Mouse (Mus musculus) myocyte (in vitro differentiated cells): Measurements from ENCODE around the gene B4galt3. TPM values are rescaled to one million over a fixed set of nuclear protein-coding genes. Genes with fewer than 3 reads are reported as not detected.

Source experiments
- H3K27me3 ChIP-seq: one replicate; pipeline ENCODE4 v1.6.1; 2011; ENCODE audit not compliant: control insufficient read depth, insufficient read depth, insufficient read length
- H3K36me3 ChIP-seq: one replicate; pipeline ENCODE4 v1.6.1; 2011; ENCODE audit not compliant: control insufficient read depth, insufficient read depth
- H3K4me2 ChIP-seq: one replicate; pipeline ENCODE4 v1.6.1; 2011; ENCODE audit warnings: low read depth, control low read depth
- H3K4me3 ChIP-seq: one replicate; pipeline ENCODE4 v1.5.1; 2011; ENCODE audit warnings: mild to moderate bottlenecking, control low read depth, moderate library complexity
- H3K79me2 ChIP-seq: one replicate; pipeline ENCODE4 v1.6.1; 2011; ENCODE audit not compliant: control insufficient read depth, insufficient read depth
- H3ac ChIP-seq: one replicate; pipeline ENCODE4 v1.6.1; 2011; ENCODE audit not compliant: control insufficient read depth, insufficient read length
- CEBPB ChIP-seq: IDR thresholded peaks from 2 replicates; pipeline ENCODE4 v1.6.1; 2011; ENCODE audit warnings: mild to moderate bottlenecking, moderate library complexity; ENCODE audit not compliant: poor library complexity, insufficient read depth, severe bottlenecking
- E2F4 ChIP-seq: IDR thresholded peaks from one replicate; pipeline ENCODE4 v1.6.1; 2011; ENCODE audit warnings: mild to moderate bottlenecking, control low read depth, moderate library complexity; ENCODE audit not compliant: insufficient read depth
- MAX ChIP-seq: IDR thresholded peaks from one replicate; pipeline ENCODE4 v1.6.1; 2011; ENCODE audit warnings: low read depth, mild to moderate bottlenecking, control low read depth
- MYOD1 ChIP-seq, 3 experiments: IDR thresholded peaks; one replicate each; pipeline ENCODE4 v1.6.1; 2011; ENCODE audit warnings: control low read depth in 2 of 3, low read depth in 2 of 3, mild to moderate bottlenecking in 2 of 3, moderate library complexity in 1 of 3; ENCODE audit not compliant: insufficient read length in 2 of 3, control insufficient read depth in 1 of 3
- MYOG ChIP-seq, 3 experiments: IDR thresholded peaks; one replicate each; pipeline ENCODE4 v1.6.1; 2011; ENCODE audit warnings: control low read depth in 2 of 3, low read depth in 2 of 3, mild to moderate bottlenecking in 2 of 3; ENCODE audit not compliant: insufficient read length in 2 of 3, control insufficient read depth in 1 of 3, insufficient read depth in 1 of 3
- POLR2A ChIP-seq: IDR thresholded peaks from one replicate; pipeline ENCODE4 v1.6.1; 2011; ENCODE audit warnings: low read depth, mild to moderate bottlenecking, control low read depth, moderate library complexity; ENCODE audit not compliant: insufficient read length
- POLR2AphosphoS2 ChIP-seq: IDR thresholded peaks from one replicate; pipeline ENCODE4 v1.6.1; 2011; ENCODE audit warnings: low read depth, control low read depth; ENCODE audit not compliant: insufficient read length
- REST ChIP-seq: IDR thresholded peaks from one replicate; pipeline ENCODE4 v1.6.1; 2011; ENCODE audit warnings: mild to moderate bottlenecking, control low read depth, moderate library complexity; ENCODE audit not compliant: insufficient read depth, insufficient read length
- SRF ChIP-seq: IDR thresholded peaks from one replicate; pipeline ENCODE4 v1.6.1; 2011; ENCODE audit warnings: low read depth; ENCODE audit not compliant: control insufficient read depth, insufficient read length
- TCF12 ChIP-seq: IDR thresholded peaks from one replicate; pipeline ENCODE4 v1.6.1; 2011; ENCODE audit warnings: mild to moderate bottlenecking, control low read depth; ENCODE audit not compliant: poor library complexity, insufficient read depth, severe bottlenecking
- TCF3 ChIP-seq: IDR thresholded peaks from one replicate; pipeline ENCODE4 v1.6.1; 2011; ENCODE audit warnings: low read depth, control low read depth; ENCODE audit not compliant: insufficient read length
- USF1 ChIP-seq: IDR thresholded peaks from one replicate; pipeline ENCODE4 v1.6.1; 2011; ENCODE audit warnings: low read depth, mild to moderate bottlenecking, control low read depth, moderate library complexity
- polyA plus RNA-seq: library from polyadenylated mRNA; unstranded; fragments of >200 nt; fragmentation: generic; extraction: Trizol; gene quantifications from one replicate; pipeline ENCODE4 v1.2.1, GENCODE M21; 2012; ENCODE audit warnings: missing spikeins

Gene B4galt3
- polyA plus RNA-seq, 1 experiment = 19.3 TPM

GRCm38 (mm10) chr1:171250680-171251593 lies 19.2 kb upstream of the B4galt3 start, which contains the start of gene Ndufs2:
Gene Ndufs2, minus strand, starts transcription at chr1:171251388.
- peak within 1 kb of the TSS; percentile 78 for H3K4me2 ChIP-seq
- H3K4me3 ChIP-seq = peak within 1 kb of the TSS; percentile 51
- TF ChIP-seq POLR2A (peak; percentile 44), MYOG (IDR thresholded peaks at IDR 0.05; ENCODE audit: control insufficient read depth in 1 of 3, insufficient read depth in 1 of 3, insufficient read length in 2 of 3, low read depth in 2 of 3) (peak in 1 of 3 experiments; percentile 37), TCF3 (no peak), SRF (no peak), REST (no peak)
- H3K27me3 ChIP-seq = no peaks in the 10 kb centered on the region
- peaks cover 10% of the 10 kb centered on the region for H3K79me2 ChIP-seq
- H3K36me3 ChIP-seq = no peaks in the 10 kb centered on the region
- H3ac ChIP-seq = no peak within 1 kb of the TSS

DNA sequence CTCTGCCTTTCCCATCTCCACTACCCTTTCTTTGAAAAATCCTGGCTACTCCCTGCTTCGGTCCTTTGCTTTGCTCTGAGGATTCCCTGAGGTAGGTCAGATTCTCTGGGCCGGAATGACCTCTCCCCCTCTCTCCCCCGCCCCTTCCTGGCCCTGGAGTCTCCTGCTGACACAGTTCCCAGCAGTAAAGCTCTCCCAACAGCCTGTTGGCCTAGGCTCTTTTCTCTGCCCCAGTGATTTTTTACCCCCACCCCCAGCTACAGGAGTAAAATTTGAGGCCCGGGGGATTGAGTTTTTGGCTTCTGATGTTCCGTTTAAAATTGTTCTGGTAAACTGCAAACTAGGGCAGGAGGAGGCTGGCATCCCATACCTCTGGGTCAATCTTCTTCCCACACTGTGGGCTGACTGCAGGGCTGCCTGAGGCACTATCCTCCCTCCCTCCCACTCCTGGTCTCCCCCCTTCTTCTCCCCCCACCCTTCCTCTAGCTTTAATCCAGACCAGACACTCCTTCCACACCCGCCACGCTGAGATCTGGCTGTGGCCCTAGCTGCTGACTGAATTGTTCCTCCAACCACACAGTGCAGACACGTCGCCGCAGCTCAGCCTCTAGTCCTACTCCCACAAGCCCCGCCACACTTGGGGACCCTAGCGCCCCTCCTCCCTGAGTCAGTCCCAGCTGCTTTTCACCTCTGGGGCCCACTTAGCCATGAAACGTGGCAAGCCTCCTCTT lies 18.4 kb upstream of the B4galt3 start:
- Histone ChIP-seq H3K4me2 (peak overlapping the region; percentile 78), H3K79me2 (peaks cover 2% of the 10 kb centered on the region), H3K4me3 (peak overlapping the region; percentile 51), H3ac (no peak overlapping the region), H3K27me3 (no peaks in the 10 kb centered on the region), H3K36me3 (no peaks in the 10 kb centered on the region)
- TF ChIP-seq TCF12 (no peak), USF1 (no peak), CEBPB (no peak), E2F4 (no peak), MYOD1 (IDR thresholded peaks at IDR 0.05; ENCODE audit: control insufficient read depth in 1 of 3, insufficient read length in 2 of 3, low read depth in 2 of 3) (peak in 1 of 3 experiments; percentile 12), POLR2AphosphoS2 (peak; percentile 49), POLR2A (peak; percentile 60), MAX (no peak), REST (no peak), MYOG (IDR thresholded peaks at IDR 0.05; ENCODE audit: control insufficient read depth in 1 of 3, insufficient read depth in 1 of 3, insufficient read length in 2 of 3, low read depth in 2 of 3) (peak in 1 of 3 experiments; percentile 34), TCF3 (no peak), SRF (no peak)

GRCm38 (mm10) chr1:171252415-171252814 lies 17.7 kb upstream of the B4galt3 start:
- H3ac ChIP-seq = no peak overlapping the region
- no peaks in the 10 kb centered on the region for H3K36me3 ChIP-seq
- H3K4me2 ChIP-seq = peak overlapping the region; percentile 78
- no peak for TF ChIP-seq TCF3
- no peak for TF ChIP-seq REST
- TF ChIP-seq E2F4 = no peak
- TF ChIP-seq MYOG (IDR thresholded peaks at IDR 0.05; ENCODE audit: control insufficient read depth in 1 of 3, insufficient read depth in 1 of 3, insufficient read length in 2 of 3, low read depth in 2 of 3) = no peak
- no peak for TF ChIP-seq SRF
- no peak for TF ChIP-seq POLR2AphosphoS2
- TF ChIP-seq MYOD1 (IDR thresholded peaks at IDR 0.05; ENCODE audit: control insufficient read depth in 1 of 3, insufficient read length in 2 of 3, low read depth in 2 of 3) = no peak
- TF ChIP-seq CEBPB = no peak
- TF ChIP-seq TCF12 = no peak
- TF ChIP-seq POLR2A = no peak
- TF ChIP-seq USF1 = no peak
- no peaks in the 10 kb centered on the region for H3K79me2 ChIP-seq
- no peaks in the 10 kb centered on the region for H3K27me3 ChIP-seq
- H3K4me3 ChIP-seq = peak overlapping the region; percentile 51

GRCm38 (mm10) chr1:171256095-171256818 lies 13.9 kb upstream of the B4galt3 start:
- no peaks in the 10 kb centered on the region for H3K36me3 ChIP-seq
- TF ChIP-seq TCF12 = no peak
- peak in 2 of 3 experiments; percentile 10 to 32 for TF ChIP-seq MYOG (IDR thresholded peaks at IDR 0.05; ENCODE audit: control insufficient read depth in 1 of 3, insufficient read depth in 1 of 3, insufficient read length in 2 of 3, low read depth in 2 of 3)
- peak in 1 of 3 experiments; percentile 35 for TF ChIP-seq MYOD1 (IDR thresholded peaks at IDR 0.05; ENCODE audit: control insufficient read depth in 1 of 3, insufficient read length in 2 of 3, low read depth in 2 of 3)
- no peak overlapping the region for H3K4me2 ChIP-seq
- no peak overlapping the region for H3ac ChIP-seq
- H3K4me3 ChIP-seq = no peak overlapping the region
- H3K79me2 ChIP-seq = no peaks in the 10 kb centered on the region
- no peaks in the 10 kb centered on the region for H3K27me3 ChIP-seq
